Mouse (Mus musculus) layer of hippocampus, adult 18-20 months (tissue): ENCODE measurements around the gene Lexm. TPM values are rescaled to one million over a fixed set of nuclear protein-coding genes. Genes with fewer than 3 reads are reported as not detected.

Experiments used
- DNase-seq, 2 experiments: peaks; one replicate each; pipeline ENCODE4 v3.0.0; 2022; ENCODE audit warnings: low spot score in 2 of 2
- total RNA-seq, 2 experiments: library from RNA; stranded (reverse); gene quantifications; 2 replicates each; pipeline ENCODE4 v1.2.3; 2021

The Lexm gene
- total RNA-seq, 2 experiments from 2014 or later, result not detected

DNA sequence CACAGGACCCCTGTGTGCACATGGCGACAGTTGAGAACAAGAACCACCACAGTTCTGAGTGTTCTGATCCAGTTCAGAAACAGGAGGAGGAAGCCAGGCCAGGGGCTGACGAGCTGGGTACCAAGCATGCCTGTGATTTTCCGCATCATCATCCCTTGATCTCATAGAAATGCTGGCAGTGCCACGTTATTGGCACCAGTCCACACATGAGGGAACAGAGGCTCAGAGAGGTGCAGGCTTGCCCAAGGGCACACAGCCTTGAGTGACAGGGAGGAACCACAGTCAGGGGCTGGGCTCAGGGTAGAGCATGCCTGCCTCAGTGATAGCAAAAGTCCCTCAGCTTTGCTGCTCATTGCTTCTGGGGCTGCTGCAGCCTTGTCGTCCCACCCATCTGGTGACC lies 10.8 kb upstream of the Lexm start:
- DNase-seq, result no peak

DNA sequence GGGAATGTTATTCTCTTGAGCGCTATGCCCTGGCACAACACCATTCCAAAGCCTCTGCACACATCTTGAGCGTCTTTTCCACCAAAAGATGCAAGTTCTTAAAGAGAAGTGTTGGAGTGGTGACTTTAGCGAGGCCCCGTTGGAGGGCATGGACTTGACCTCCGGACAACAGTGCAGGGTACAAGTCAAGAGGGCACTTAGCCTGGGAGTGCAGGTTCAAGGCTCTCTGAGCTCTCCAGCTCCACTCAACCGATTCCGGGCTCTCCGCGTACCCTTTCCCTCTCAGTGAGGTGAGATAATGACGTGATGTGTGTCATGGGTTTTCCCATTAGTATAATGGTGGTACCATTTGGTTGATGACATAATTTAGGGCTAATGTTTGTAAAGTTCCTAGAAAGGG lies 7.2 kb upstream of the Lexm start:
- no peak for DNase-seq

DNA sequence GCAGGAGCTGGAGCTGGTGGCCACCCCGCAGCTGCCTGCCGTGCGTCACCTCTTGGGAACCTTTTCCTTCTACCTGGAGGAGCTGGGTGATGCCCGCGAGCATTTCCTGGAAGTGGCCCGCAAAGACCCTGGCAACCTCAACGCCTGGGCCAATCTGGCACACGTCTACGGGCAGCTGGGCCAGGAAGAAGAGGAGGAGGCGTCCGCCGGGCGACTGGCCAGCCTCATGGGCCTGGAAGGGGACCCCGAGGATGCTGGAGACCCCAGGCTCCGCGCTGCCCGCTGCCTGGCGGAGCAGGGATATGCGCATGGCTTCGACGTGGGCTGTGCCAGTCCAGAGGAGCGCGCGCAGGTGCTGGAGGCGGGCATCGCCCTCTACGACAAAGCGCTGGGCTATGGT lies 5.7 kb upstream of the Lexm start:
- DNase-seq, result no peak

DNA sequence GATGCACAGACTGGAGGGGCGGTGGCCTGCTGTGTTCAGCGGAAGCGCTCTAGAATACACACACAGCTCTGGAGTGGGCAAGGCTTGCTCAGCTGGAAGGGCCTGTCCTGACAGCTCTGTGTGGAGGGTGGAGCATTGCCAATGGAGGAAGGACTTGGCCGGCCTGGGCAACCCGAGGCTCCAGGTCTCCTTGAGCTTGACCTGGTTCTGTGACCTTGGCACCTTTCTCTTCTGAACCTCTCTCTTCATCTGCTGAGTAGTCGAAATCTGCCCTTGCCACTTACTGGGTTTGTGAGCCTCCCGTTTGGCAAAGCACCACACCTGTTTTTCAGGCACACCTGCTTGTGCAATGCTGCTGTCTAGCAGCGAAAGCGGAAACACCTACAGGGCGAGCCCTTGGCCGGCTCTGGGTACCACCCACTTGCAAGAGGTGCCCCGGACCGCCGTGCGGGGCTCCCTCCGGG lies 5.0 kb upstream of the Lexm start, which contains the start of gene Ttc22:
Gene Ttc22 (plus strand): TSS at position 403 of the 464 bp plus-strand sequence.
- no peak for DNase-seq

DNA sequence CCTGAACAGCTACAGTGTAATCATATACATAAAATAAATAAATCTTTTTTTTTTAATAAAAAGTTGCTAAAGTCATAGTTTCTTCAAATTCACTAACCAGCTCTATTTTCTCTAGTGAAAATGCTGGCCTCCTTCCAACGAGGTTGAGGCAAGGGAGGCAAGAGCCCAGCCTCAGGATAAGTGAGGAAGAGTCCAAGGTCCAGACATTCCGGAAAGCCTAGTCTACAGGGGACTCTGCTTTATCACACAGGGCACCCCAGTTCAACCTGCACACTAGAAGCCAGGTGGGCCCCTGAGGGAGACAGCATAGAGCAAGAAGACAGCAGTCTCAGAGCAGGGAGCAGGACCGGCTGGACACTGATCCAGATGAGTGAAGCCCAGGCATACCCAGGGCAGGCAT lies 4.4 kb upstream of the Lexm start:
- no peak for DNase-seq

DNA sequence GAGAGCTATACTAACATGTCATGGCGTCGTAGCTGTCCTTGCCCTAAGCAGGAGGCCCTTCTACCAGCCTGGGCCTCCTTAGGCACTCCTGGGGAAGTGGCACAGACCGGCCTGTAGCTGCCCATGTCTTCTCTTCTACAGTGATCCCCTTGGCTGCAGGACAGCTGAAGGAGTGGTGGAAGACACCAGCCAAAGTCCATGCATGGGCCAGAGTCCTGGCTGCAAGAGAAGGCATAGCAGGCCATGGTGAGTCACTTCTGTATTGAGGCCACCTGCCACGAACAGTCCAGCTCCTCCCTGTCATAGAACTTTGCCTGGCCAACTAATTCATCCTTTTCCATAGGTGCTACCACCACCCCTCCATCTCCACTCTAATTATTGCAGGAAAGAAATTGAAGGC lies 1.9 kb upstream of the Lexm start:
- no peak for DNase-seq

DNA sequence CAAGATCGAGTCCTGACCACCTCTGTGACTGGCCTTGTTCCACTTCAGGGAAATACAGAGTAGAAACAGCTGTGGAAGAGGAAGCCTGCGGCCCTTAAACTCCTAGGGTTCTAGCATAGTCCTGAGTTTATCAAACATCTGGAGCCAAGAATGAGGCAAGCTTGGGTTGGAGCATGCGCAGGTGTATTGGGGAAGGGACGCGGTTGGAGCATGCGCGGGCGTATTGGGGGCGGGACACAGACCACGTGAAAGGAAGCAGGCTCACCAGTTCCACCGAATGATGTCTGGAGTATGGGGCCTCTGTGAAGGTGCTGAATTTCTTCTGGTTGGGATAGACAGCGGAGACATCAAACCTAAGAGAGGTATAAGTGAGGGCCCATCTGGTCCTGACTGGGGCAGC lies 1.4 kb downstream of the Lexm start:
- no peak for DNase-seq

DNA sequence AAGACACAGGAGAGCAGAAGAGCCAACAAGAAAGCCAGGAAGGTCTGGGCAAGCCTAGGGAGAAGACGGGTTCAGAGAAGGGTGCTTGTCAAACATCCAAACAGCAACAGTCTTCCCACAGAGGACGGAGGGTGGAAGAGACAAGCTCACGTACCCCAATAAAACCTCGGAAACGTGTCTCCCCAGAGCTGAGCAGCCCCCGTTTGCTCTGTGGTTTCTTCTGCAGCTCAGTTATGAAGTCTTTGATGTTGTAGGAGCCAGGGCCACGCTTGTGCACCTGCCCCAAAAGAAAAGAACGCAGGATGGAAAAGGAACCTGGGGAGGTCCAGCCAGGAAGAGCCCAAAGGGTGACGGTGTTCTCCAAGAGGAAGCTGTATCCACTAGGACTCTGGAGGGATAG lies 2.2 kb downstream of the Lexm start:
- no peak for DNase-seq

DNA sequence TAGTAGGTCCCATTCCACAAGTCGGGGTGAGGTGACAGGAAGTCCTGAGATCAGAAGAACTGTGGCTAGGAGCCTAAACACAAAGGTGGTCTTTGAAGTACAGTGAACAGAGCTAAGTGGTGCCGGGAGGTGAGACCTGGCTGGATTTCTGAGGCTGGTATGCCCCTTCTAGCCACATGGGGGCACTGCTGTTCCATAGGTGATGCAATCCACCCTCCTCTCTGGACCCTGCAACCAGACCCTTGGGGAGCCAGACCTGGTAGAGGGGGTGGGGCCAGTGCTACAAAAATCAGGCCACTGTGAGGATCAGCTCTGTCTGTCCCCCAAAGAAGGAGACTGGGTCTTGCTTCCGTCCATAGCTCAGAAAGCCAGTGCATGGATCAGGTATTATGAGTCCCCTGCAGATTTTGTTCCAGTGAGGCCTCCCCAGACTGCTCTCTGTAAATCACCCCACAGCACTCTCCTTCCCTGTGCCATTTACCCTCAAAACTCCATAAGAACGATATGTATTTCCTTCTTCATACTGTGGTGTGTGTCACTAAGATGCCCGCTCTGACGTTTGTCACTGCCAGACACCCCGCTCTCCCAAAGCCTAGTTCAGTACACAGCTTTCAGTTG lies 2.8 kb downstream of the Lexm start:
- DNase-seq, result peak; percentile 62 to 83

DNA sequence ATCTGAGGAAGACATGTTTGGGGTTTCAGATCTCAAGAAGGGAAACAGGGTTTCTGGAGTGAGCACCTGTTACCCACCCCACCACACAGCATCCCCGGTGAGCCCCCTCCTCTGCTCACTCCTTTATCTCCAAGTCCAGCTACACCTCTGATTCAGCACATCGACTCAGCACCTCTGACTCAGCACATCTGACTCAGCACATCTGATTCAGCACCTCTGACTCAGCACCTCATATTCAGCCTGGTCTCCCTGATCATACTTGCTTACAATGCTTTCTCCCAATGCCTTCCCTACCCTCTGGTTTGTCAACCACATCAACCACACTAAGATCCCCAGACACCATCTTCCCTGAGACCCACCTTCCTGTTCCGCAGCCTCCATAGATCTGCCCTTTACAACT lies 3.5 kb downstream of the Lexm start:
- DNase-seq, result no peak

DNA sequence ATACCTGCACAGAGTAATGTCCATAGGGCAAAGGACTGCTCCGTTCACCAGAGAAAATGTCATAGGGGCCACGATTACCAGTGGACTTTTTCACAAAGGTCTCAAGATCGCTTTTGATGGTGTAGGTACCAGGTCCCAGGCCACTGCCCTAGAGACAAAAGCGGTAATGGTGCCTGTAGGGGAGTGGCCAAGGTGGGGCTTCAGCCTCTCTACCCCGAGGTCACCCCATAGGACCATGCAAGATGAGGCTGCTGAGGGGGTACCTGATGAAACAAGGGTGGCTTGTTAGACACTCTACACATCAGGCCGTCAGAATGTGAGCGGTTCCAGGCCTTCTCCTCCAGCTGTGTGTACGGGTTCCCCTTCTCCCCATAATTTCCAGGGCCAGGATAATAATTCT lies 3.9 kb downstream of the Lexm start:
- DNase-seq, result no peak

DNA sequence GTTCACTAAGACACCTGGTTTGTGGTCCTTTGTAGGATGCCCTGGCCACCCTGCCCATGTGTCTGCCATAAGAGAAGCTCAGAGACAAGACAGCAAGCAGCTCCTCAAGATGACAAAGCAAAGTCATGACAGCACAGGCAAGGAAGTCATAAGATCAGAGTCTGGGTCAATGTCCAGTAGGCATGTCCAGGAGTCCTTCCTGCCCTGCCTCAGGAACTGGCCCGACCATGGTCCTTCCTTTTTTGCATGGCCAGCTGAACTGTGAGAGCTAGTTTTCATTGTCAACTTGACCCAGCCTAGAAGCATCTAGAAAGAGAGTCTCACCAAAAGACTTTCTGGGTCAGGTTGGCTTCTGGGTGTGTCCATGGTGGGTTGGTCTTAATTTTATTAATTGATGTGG lies 9.1 kb downstream of the Lexm start:
- DNase-seq, result no peak

DNA sequence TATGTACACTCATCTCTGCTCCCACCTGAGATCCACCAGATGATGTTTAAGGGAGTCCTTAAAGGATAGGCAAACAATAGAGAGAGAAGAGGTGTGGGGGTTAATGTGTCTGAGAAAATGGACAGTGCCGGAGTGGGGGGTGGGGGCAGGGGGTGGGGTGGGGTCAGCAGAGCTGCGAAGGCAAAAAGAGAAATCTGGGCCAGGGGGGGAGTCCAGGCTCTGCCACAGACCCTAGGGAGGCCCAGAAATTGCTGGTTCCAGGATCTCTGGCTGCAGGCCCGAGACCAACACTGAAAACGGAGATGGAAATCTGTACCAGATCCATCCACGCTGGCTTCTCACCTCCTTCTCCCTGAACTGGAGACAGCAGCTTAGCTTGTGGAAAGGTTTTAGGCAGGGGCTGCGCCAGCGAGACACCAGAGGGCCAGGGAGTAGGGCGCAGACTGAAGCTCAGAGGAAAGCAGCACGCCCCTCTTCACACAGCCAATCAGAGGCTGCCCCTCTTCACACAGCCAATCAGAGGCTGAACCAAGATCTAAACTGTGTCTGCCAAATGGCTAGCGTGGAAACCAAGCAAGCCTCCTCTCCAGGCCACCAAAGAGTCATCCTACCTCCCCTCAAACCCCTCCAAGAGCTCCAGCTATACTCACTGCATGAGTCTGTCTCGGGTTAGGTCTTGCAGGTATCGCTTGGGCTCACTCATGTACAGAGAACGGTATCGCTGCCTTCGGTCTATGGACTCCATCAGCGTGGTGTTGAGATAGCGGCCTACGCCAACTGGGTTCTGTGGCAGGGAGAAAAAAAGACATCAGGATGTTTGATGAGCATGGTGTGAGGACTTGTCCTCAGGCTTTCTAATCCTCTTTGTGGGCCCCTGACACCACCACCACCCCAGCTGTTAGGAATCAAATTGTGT lies 10.1 kb downstream of the Lexm start:
- no peak for DNase-seq

DNA sequence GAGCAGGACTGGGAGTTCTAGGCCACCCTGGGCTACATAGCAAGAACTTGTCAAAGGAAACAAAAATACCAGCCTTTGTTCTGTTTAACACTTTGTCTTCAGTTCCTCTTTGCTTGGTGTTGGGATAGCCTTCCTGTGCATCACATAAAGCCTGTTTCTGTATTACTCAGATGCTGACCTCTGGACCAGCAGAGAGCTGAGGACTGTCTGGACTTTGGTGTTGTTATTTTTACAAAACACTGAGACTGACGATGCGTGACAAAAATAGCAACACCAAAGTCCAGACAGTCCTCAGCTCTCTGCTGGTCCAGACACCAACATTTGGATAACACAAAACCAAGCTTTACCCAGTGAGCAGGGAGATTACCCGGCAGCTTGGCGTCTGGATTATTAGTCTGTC lies 16.3 kb downstream of the Lexm start:
- no peak for DNase-seq

DNA sequence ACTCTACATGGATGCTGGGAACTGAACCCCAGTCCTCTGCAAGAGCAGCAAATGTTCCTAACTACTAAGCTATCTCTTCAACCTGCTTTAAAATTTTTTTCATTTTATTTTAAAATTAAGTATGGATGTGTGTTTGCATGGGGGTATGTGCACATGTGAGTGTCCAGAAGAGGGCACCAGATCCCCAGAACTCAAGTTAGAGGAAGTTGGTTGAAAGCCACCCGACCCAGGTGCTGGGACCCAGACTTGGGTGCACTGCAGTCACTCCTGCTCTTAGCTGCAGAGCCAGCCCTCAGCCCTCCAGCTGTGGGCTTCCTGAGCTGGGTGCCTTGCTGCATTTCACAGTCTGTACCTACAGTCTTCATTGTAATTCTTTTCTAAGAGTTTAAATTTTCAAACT lies 17.6 kb downstream of the Lexm start:
- no peak for DNase-seq

DNA sequence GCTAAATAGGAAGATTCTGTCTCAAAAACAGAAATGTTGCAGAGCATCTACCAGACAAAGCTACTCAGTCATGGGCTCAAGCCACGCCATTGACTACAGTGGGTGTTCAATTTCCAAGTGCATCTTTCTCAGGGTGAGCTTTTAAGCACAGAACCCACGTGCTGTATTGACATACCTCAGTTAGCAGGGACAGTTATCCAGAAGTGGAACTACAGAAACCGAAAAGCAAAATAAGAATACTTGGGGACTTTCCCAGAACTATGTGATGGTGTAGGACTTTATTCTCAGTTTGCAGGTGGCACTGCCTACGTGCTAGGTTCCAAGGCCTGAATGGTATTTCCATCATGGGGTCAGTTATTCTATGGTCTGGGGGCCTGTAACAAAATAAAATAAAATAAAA lies 19.3 kb downstream of the Lexm start:
- no peak for DNase-seq

DNA sequence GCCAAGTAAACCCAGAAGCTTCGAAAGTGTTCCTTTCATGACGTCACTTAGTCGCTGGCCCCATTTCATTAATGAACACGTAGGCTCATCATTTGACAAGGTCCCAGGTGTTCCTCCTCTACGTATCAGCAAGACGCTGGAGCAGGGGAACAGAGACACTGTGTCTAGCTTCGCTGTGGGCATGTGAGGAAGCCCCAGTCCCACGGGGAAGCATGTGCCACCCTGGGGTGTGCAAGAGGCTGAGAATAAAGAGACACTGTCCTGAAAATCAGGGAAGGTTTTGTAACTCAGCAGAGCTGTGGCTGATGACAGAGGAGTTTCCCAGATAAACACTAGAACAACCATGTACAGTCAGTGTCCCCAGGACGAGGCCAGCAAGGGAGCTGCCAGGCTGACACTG lies 20.0 kb downstream of the Lexm start:
- no peak for DNase-seq

DNA sequence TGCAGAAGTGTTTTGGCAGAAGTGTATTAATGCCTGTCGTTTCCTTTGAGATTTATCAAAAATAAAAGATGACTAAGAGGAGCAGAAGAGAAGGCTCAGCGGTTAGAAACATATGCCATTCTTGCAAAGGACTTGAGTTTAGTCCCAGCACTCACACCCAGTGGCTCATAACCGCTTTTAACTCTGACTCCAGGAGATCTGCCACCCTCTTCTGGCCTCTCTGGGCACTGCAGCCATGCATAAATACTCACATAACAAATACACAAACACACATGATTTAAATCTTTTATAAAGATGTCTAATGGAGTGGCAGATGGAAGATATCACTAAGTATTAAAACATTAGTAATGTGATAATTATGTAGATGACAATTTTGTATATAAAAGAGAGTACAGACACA lies 20.8 kb downstream of the Lexm start:
- no peak for DNase-seq

DNA sequence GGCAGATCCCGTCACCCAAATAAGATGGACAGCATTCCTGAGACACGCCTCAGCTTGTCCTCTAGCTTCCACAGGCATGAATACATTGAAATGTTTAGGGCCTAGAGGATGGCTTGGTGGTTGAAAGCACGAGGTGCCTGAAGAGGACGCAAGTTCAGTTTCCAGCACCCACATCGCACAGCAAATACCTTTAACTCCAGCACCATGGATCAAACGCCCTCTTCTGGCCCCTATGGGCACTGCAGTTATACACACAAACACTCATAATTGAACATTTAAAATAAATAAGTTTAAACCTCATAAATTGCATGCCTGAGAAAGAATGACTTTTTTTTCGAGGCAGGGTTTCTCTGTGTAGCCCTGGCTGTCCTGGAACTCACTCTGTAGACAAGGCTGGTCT lies 23.4 kb downstream of the Lexm start:
- DNase-seq, result no peak

DNA sequence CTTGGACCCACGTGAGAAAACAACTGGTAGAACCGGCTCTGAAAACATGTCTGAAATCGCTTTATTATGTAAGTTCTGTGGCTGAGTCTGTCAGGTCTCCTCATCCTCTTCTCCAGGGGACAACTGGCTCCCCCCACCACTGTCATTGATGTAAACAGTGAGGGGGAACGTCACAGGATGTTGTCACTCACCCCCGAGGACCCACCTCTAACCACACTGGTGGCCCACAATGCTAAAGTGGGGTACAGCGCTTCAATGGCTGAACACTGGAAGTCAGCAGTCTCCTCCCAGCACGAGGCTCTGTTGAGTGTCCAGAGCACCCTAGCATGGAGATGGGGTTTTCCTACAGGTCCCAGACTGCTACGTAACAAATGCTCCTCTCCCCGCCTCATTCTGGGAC lies 26.2 kb downstream of the Lexm start:
- DNase-seq, result no peak

DNA sequence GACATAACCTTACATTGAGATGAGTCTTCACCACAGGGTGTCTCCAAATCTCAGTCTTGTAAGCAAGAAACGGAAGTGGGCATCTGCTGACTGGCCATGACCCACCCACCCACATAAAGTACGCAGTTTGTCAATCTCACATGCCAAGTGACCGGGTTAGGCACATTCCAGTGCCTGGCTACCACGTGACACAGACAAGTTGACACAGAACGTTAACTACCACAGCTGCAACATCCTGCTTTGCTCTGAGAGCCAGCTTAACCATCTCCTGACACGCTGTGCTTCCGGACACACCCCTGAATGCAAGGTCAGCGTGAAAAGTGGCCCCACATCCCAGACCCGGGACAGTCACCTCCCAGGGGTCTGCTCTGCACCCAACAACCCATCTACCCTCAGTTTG lies 26.9 kb downstream of the Lexm start:
- DNase-seq, result no peak

DNA sequence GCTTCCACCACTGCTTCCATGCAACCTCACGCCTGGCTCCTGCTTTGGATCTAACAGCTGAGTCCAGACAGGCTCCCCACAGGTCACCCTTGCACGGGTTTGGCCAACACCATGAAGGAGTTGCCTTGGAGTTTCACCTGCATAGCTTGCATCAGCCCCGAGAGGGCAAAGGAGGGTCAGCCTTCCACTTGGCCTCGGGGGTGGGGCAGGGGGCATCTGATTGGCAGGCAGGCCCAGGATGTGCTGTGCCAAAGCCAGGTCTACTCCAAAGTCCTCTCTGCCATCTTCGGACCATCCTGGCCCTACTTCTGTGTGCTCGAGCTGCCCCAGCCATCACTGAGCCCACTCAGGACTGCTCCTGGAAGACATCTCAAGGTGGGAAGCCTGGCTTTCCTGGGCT lies 30.0 kb downstream of the Lexm start:
- no peak for DNase-seq

DNA sequence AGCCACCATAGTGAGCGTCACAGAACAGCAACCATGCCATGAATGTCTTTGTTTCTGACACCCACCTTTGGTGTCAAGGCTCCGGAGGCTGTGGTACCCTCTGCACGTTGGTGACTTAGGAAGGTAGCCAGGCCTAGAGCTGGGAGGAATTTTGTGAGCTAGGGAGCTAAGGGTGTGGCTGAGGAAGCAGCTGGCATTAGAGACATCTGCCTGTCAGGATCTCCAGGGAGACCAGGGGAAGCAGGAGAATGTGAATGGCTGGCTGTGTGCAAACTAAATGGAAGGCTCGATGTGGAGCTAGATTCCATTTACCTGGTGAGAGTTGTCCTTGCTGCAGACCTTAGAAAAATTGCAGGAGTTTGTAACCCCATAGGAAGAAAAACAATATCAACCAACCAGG lies 32.4 kb downstream of the Lexm start:
- no peak for DNase-seq
